Mouse (Mus musculus) stomach, postnatal 0 days (tissue): ENCODE measurements at regions not wholly inside any gene's neighbourhood (a gene's known extent, or its start where the extent isn't known, plus 50 kb on each side); places are given as distances from the start of the nearest gene placed in this dataset.

Experiments
- CTCF ChIP-seq: IDR thresholded peaks from 2 replicates; pipeline ENCODE4 v1.5.1; 2016; ENCODE audit warnings: antibody characterized with exemption, low read depth, mild to moderate bottlenecking, moderate library complexity
- EP300 ChIP-seq: optimal IDR thresholded peaks from 2 replicates; pipeline ENCODE3; 2016; ENCODE audit warnings: antibody characterized with exemption

GRCm38 (mm10) chr10:19177895-19178294 is 162.4 kb upstream of the Tnfaip3 start:
- TF ChIP-seq CTCF (no peak), EP300 (no peak)
